Mouse (Mus musculus) adrenal gland, adult 8-10 months (tissue): ENCODE results near the gene Ripor2. TPM values are rescaled to one million over a fixed set of nuclear protein-coding genes. Genes with fewer than 3 reads are reported as not detected.

Experiments used
- DNase-seq: peaks from one replicate; pipeline ENCODE4 v3.0.0; 2022
- total RNA-seq, 4 experiments: library from RNA; stranded (reverse); gene quantifications; 2 replicates each; pipeline ENCODE4 v1.2.4; 2022

The Ripor2 gene
- 1 to 10 TPM; 4.1 to 7.3 (median 5.4) TPM for total RNA-seq

GRCm38 (mm10) chr13:24581833-24582232, at the start of gene Ripor2:
Gene Ripor2 (plus strand): TSS chr13:24582189.
- DNase-seq, result no peak

DNA sequence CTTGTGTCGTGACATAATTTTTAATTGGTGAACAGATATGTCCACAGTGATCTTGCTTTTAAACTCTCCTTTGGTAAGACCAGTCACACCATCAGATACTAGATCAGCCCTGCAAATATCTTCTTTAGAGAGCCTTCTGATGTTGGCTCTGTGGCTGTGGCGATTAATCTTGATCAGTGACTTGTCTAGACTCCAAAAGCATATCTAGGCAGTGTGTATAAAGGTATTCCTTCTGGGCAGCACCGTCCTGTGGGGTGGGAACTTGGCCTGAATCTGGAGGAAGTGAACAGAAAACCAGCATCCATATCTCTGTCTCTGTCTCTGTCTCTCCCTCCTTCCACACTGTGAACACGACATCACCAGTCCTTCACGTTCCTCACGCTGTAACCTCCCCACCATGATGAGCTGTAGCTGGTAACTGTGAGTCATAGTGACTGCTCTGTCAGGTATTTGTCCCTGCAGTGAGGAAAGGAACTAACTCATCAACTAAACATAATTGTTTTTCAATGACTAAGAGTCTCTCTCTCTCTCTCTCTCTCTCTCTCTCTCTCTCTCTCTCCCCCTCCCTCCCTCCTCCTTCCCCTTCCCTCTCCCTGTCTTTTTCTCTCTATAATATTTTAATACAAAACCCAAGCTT, 45.3 kb upstream of the Ripor2 start:
- DNase-seq, result peak; percentile 37

- DNase-seq, result no peak
These were observed 44.0 kb upstream of the Ripor2 start for GRCm38 (mm10) chr13:24538012-24538411.

DNA sequence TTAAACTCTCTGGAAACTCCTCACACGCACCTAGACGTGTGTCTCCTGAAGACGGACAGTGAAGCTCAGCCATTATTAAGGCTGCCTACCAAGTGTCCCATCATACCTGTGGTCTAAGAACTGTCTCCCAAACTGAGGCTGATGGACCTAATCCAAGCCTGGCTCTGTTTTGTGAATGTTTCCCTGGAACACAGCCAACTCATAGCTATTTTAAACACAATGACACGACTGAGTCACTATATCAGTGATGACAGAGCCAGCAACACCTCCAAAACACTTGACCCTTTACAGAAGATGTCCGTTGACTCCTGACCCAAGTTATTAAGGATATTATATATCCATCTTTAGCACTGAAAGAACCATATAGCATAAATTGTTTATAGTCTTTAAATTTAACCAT, 43.0 kb upstream of the Ripor2 start:
- DNase-seq, result no peak

DNA sequence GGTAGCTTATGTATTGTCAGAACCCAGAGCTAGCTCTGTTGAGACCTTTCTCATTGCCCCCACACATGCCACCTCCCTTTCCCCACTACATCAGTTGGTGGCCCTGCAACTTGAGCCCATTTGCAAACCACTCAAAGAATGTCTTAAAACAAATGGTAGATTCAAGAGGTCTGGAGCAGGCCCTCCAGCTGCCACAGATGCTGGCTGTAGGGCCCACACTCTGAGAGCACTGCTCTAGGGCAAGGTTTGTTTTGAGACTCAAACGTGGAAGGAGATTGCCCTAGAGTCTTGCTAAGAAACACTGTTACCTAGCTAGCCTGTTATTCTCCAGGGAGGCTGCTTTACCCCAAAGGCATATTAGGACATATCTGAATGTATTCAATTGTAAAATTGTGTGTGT, 36.3 kb upstream of the Ripor2 start:
- no peak for DNase-seq

GRCm38 (mm10) chr13:24546801-24547459, 35.1 kb upstream of the Ripor2 start:
- no peak for DNase-seq

GRCm38 (mm10) chr13:24548911-24549310, 33.1 kb upstream of the Ripor2 start:
- DNase-seq, result no peak

- no peak for DNase-seq
These were observed 30.7 kb upstream of the Ripor2 start for GRCm38 (mm10) chr13:24551100-24551931.

- no peak for DNase-seq
These were observed 29.9 kb upstream of the Ripor2 start for GRCm38 (mm10) chr13:24552039-24552438.

DNA sequence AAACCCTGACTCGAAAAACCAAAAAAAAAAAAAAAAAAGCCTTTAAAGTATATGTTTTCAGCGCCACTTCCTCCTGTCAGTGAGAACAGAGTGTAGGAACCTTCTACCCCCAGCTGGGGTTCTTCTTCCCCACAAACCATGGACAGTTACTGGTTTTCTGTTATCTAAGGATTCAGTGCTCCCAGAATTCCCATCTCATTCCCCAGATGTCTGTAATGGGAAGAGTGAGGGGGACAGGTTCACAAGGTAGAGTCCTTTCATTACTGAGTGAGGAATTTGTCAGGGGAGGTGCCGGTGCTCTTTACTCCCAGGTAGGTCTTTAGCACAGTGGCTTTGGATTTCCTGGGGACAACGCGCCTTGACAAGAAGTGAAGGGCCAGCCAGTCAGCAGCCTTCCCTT, 20.6 kb upstream of the Ripor2 start:
- no peak for DNase-seq

DNA sequence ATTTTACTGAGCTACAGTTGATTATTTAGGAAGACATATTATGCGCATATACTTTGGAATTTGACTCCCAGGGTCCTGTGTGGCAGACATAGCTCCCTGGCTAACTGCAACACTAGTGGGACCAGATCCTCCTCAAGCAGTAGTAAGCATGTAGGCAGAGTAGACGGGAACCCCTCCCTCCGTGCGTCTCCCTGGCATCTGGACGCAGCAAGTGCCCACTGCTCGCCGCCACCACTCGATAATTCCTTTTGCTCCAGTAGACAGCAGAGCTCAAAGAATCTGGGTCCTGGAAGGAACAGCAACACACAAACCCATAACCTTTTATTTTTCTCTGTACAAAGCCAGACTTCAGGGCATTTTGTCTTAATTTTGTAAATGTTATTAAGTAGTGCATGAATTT, 17.3 kb upstream of the Ripor2 start:
- no peak for DNase-seq

GRCm38 (mm10) chr13:24565230-24565949, 16.6 kb upstream of the Ripor2 start:
- peak; percentile 32 for DNase-seq

GRCm38 (mm10) chr13:24565950-24566320, 16.1 kb upstream of the Ripor2 start:
- DNase-seq, result no peak

GRCm38 (mm10) chr13:24567176-24567811, 14.7 kb upstream of the Ripor2 start:
- no peak for DNase-seq

DNA sequence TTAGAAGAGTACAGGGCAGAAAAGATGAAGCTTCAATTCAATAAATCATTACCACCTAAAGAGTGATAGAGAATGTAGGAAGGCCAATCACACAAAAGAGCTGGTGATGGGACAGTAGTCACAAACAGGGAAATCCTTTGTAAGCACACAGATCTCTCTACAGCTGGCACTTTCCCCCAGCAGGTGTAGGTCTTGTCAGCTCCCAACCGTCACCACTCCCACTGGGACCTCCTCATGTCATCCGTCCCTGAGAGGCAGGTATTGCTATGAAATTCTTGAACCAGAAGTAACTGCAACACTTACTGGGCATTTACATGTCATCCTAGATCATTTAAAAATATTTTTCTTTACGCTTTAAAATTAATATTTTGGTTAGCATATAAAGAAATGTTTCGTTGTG, 12.9 kb upstream of the Ripor2 start:
- no peak for DNase-seq

DNA sequence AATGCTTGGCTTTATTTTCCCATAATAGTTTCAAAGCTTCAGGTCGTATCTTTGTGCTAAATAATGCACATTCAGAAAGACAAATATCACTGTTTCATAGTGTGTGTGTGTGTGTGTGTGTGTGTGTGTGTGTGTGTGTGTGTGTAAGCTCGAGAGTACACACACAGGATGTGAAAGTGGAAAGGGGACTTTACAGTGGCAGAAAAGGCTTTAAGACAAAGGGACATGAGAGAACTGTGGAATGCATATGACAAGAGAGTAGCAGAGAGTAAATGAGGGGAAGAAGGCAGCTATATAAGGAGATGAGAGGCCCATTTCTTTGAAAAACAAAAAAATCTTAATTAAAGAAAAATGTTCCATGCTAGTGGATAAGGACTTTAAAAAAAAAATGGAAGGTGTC, 11.3 kb upstream of the Ripor2 start:
- no peak for DNase-seq

DNA sequence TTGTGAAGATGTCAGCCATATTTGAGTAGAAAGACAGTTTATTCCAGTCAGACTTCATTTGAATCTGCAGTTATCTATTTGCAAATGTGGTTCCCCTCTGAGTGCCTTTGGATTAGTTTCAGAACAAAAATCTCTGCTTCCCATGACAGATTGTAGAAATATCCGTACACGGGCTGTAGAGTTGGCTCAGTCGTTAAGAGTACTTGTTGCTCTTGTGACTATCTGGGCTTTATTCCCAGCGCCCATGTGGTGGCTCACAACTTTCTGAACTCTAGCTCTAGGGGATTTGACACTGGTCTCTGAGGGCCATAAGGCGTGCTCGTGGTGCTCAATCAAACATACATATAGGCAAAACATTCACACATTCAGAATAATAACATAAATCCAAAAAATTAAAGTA, 10.1 kb upstream of the Ripor2 start:
- DNase-seq, result no peak

GRCm38 (mm10) chr13:24575126-24575525, 6.9 kb upstream of the Ripor2 start:
- no peak for DNase-seq

GRCm38 (mm10) chr13:24576338-24577119, 5.5 kb upstream of the Ripor2 start:
- no peak for DNase-seq

DNA sequence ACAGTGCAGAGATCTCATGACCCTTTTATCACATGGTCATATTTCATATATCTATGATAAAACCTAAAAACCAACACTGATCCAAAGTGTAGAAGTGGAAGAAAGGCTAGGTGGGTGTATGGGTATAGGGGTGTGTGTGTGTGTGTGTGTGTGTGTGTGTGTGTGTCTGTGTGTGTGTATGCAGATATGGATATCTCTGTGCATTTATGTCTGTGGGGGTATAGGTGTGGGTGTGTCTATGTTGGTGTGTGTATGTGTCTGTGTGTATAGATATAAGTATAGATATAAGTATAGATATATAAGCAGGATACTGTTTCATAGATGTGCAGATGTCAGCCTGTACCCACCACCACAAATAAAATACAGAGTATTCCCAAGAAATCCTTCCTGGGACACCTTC, 3.7 kb upstream of the Ripor2 start:
- DNase-seq, result no peak

- DNase-seq, result no peak
These were observed 1.2 kb upstream of the Ripor2 start for GRCm38 (mm10) chr13:24580759-24581158.

DNA sequence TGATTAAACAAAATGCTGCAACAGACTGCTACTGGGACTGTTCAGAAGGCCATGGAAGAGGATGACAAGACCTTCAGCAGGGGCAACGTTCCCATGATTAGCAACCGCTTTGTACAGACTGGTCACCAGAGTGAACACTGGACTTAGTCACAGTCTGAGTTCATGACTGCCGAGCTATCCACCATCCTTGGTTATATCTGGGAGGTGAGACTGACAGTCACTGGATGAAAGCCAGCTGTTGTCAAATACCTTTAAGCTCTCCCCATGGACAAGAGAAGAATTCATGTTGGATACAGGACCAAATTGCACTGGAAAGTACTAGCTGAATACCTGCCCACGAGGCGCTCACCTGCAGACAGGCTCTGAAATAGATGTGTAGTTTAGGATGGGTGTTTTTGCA, 2.4 kb downstream of the Ripor2 start:
- no peak for DNase-seq
